ENCODE assay signal across 16 mouse cellular contexts in genomic region chr7:83966047-83966818, GRCm38 (mm10).
DNase-seq lines count a peak whose midpoint lies in the region; ATAC-seq and TF ChIP-seq lines count a peak whose summit lies in the region.
"Had no signal": no experiment of that assay in that cellular context is flagged by ENCODE, and none has a peak within 500 bp of the region (broad histone marks: within the 10 kb centered on the region; RNA-seq: fewer than 3 reads in every experiment).

No protein-coding gene starts in this region.

- no peaks in the 10 kb centered on the region for H3K9me3 ChIP-seq in kidney, postnatal 0 days (replicated peaks; ENCODE audit: low read length)
- no peaks in the 10 kb centered on the region; the same call in 1 of the 2 replicates for H3K9me3 ChIP-seq in stomach, embryonic 16.5 days (replicated peaks; ENCODE audit: control insufficient read depth, low read length)
- no peaks in the 10 kb centered on the region for H3K9me3 ChIP-seq in forebrain, embryonic 16.5 days (ENCODE audit: control insufficient read depth, low read length)
- H3K9me3 ChIP-seq: limb, embryonic 13.5 days; midbrain, embryonic 15.5 days; neural tube, embryonic 12.5 days had no signal

- H3K4me3 ChIP-seq in kidney, postnatal 0 days (replicated peaks; ENCODE audit: low read depth, low read length) = no peak overlapping the region
- H3K4me3 ChIP-seq in stomach, embryonic 16.5 days (replicated peaks; ENCODE audit: low read length) = no peak overlapping the region
- no peak overlapping the region for H3K4me3 ChIP-seq in forebrain, embryonic 16.5 days (replicated peaks; ENCODE audit: low read length)
- H3K4me3 ChIP-seq: erythroblast, embryonic 14.5 days; heart, adult 2 months; limb, embryonic 13.5 days; midbrain, embryonic 15.5 days; neural tube, embryonic 12.5 days had no signal

- H3K36me3 ChIP-seq in kidney, postnatal 0 days (ENCODE audit: insufficient read depth, low read length) = no peaks in the 10 kb centered on the region
- no peaks in the 10 kb centered on the region for H3K36me3 ChIP-seq in stomach, embryonic 16.5 days (ENCODE audit: control insufficient read depth, insufficient read depth, low read length)
- no peaks in the 10 kb centered on the region for H3K36me3 ChIP-seq in forebrain, embryonic 16.5 days (ENCODE audit: control insufficient read depth, insufficient read depth)
- H3K36me3 ChIP-seq: limb, embryonic 13.5 days; midbrain, embryonic 15.5 days; neural tube, embryonic 12.5 days had no signal

- H3K4me1 ChIP-seq in kidney, postnatal 0 days (replicated peaks; ENCODE audit: insufficient read depth, low read length) = no peaks in the 10 kb centered on the region
- no peaks in the 10 kb centered on the region for H3K4me1 ChIP-seq in stomach, embryonic 16.5 days (ENCODE audit: control insufficient read depth, insufficient read depth, low read length)
- no peaks in the 10 kb centered on the region for H3K4me1 ChIP-seq in forebrain, embryonic 16.5 days (replicated peaks; ENCODE audit: control insufficient read depth, insufficient read depth, low read length)
- H3K4me1 ChIP-seq: limb, embryonic 13.5 days; midbrain, embryonic 15.5 days; neural tube, embryonic 12.5 days had no signal

- WGBS in kidney, postnatal 0 days = 72% methylated on average over 5 of the region's 5 CpGs
- 50% methylated on average over 5 of the region's 5 CpGs for WGBS in stomach, embryonic 16.5 days
- WGBS in forebrain, embryonic 16.5 days = 86% methylated on average over 5 of the region's 5 CpGs

- intact Hi-C loops in heart, postnatal 10 days (cut with DNase I) = no loop called here

- TF ChIP-seq CTCF in kidney, postnatal 0 days (IDR thresholded peaks at IDR 0.05; ENCODE audit: low read depth) = no peak

- H3K27ac ChIP-seq in kidney, postnatal 0 days = no peak overlapping the region
- 0 out of 2 replicates have a peak overlapping the region, but pooled peaks have one; percentile 13 for H3K27ac ChIP-seq in stomach, embryonic 16.5 days (ENCODE audit: low read length)
- no peak overlapping the region for H3K27ac ChIP-seq in forebrain, embryonic 16.5 days (ENCODE audit: low read length)
- H3K27ac ChIP-seq: heart, adult 2 months; hindbrain, postnatal 0 days; limb, embryonic 13.5 days; midbrain, embryonic 15.5 days; neural tube, embryonic 12.5 days had no signal

- H3K9ac ChIP-seq in kidney, postnatal 0 days (ENCODE audit: low read depth, low read length) = no peak overlapping the region
- no peak overlapping the region for H3K9ac ChIP-seq in stomach, embryonic 16.5 days (ENCODE audit: low read length)
- no peak overlapping the region for H3K9ac ChIP-seq in forebrain, embryonic 16.5 days (replicated peaks; ENCODE audit: low read depth, low read length)
- H3K9ac ChIP-seq: limb, embryonic 13.5 days; midbrain, embryonic 15.5 days; neural tube, embryonic 12.5 days had no signal

- H3K27me3 ChIP-seq in kidney, postnatal 0 days (ENCODE audit: insufficient read depth, low read length) = no peaks in the 10 kb centered on the region
- no peaks in the 10 kb centered on the region for H3K27me3 ChIP-seq in stomach, embryonic 16.5 days (ENCODE audit: control insufficient read depth, insufficient read depth, low read length)
- no peaks in the 10 kb centered on the region for H3K27me3 ChIP-seq in forebrain, embryonic 16.5 days (replicated peaks; ENCODE audit: control insufficient read depth, insufficient read depth, low read length)
- H3K27me3 ChIP-seq: limb, embryonic 13.5 days; midbrain, embryonic 15.5 days; neural tube, embryonic 12.5 days had no signal

- H3K4me2 ChIP-seq in kidney, postnatal 0 days (ENCODE audit: low read length) = no peak overlapping the region
- no peak overlapping the region for H3K4me2 ChIP-seq in stomach, embryonic 16.5 days (ENCODE audit: low read depth, low read length)
- H3K4me2 ChIP-seq in forebrain, embryonic 16.5 days (ENCODE audit: low read length) = no peak overlapping the region
- H3K4me2 ChIP-seq: limb, embryonic 13.5 days; midbrain, embryonic 15.5 days; neural tube, embryonic 12.5 days had no signal

- DNase-seq in kidney, postnatal 0 days (ENCODE audit: low spot score) = peak; percentile 10
- DNase-seq in kidney, postnatal 25 days = no peak
- peak; percentile 30 for DNase-seq in adrenal gland, postnatal 10 days
- peak; percentile 44 to 48 for DNase-seq in heart, postnatal 10 days
- DNase-seq in thymus, postnatal 0 days (ENCODE audit: low spot score) = no peak
- DNase-seq: cerebellum, adult 8-10 months; retina, postnatal 1 day; thymus, postnatal 25 days had no signal

- ATAC-seq in kidney, postnatal 0 days (replicated peaks; ENCODE audit: low FRiP score, low read depth) = no peak
- ATAC-seq in stomach, embryonic 16.5 days (ENCODE audit: insufficient read depth, low FRiP score) = no peak
- no peak for ATAC-seq in forebrain, embryonic 16.5 days
- ATAC-seq: hindbrain, postnatal 0 days; midbrain, embryonic 15.5 days had no signal

Comparison
In these comparisons a context has a peak if more than half of its experiments do, and no peak if none do; other contexts are left out.
1. DNase-seq: peak in kidney, postnatal 0 days (single experiment), adrenal gland, postnatal 10 days (single experiment) and heart, postnatal 10 days (2 of 2); none in kidney, postnatal 25 days (0 of 2) and thymus, postnatal 0 days (single experiment).